In genomic region chr2:76517471-76517870, GRCm38 (mm10) we compare ENCODE assay signal across 19 mouse cellular contexts.
A peak's percentile ranks its signal among the peaks of the same experiment; 100 is the strongest.
DNase-seq lines count a peak whose midpoint lies in the region; ATAC-seq and TF ChIP-seq lines count a peak whose summit lies in the region.
"Had no signal": no experiment of that assay in that cellular context is flagged by ENCODE, and none has a peak within 500 bp of the region (broad histone marks: within the 10 kb centered on the region; RNA-seq: fewer than 3 reads in every experiment).

No protein-coding gene starts in this region.

- no peaks in the 10 kb centered on the region for H3K36me3 ChIP-seq in lung, postnatal 0 days (ENCODE audit: insufficient read depth, low read length)
- no peaks in the 10 kb centered on the region for H3K36me3 ChIP-seq in midbrain, embryonic 11.5 days (ENCODE audit: control insufficient read depth, insufficient read depth, low read length)
- no peaks in the 10 kb centered on the region for H3K36me3 ChIP-seq in midbrain, embryonic 15.5 days (replicated peaks)
- H3K36me3 ChIP-seq: embryonic facial prominence, embryonic 10.5 days; embryonic facial prominence, embryonic 12.5 days; forebrain, embryonic 15.5 days had no signal

- no peak overlapping the region for H3K9ac ChIP-seq in lung, postnatal 0 days (replicated peaks; ENCODE audit: low read depth)
- no peak overlapping the region for H3K9ac ChIP-seq in midbrain, embryonic 11.5 days (ENCODE audit: low read length)
- no peak overlapping the region for H3K9ac ChIP-seq in midbrain, embryonic 15.5 days
- H3K9ac ChIP-seq: embryonic facial prominence, embryonic 12.5 days; forebrain, embryonic 13.5 days; forebrain, embryonic 15.5 days had no signal

- peak; percentile 65 for DNase-seq in lung, postnatal 0 days (ENCODE audit: low spot score)
- DNase-seq in lung, postnatal 25 days (ENCODE audit: low spot score): no peak
- DNase-seq in midbrain, embryonic 11.5 days (ENCODE audit: low spot score, missing footprints): peak; percentile 76
- peak; percentile 16 for DNase-seq in R1 (ENCODE audit: low read depth, low spot score)
- DNase-seq in ovary, postnatal 36 days (ENCODE audit: low spot score): no peak
- DNase-seq: adrenal gland, adult 8-10 months; adrenal gland, postnatal 14 days; adrenal gland, postnatal 36 days; cerebellum, adult 11-12 months; cerebellum, adult 2 months; cerebellum, adult 9-10 months; cerebellum, postnatal 10 days; cerebellum, postnatal 25 days had no signal

- no peak overlapping the region for H3K4me2 ChIP-seq in lung, postnatal 0 days (replicated peaks; ENCODE audit: low read depth, low read length)
- H3K4me2 ChIP-seq in midbrain, embryonic 11.5 days: no peak overlapping the region
- no peak overlapping the region for H3K4me2 ChIP-seq in midbrain, embryonic 15.5 days
- H3K4me2 ChIP-seq: embryonic facial prominence, embryonic 12.5 days; forebrain, embryonic 13.5 days; forebrain, embryonic 15.5 days had no signal

- no peaks in the 10 kb centered on the region for H3K27me3 ChIP-seq in lung, postnatal 0 days (replicated peaks; ENCODE audit: insufficient read depth, low read length)
- no peaks in the 10 kb centered on the region for H3K27me3 ChIP-seq in midbrain, embryonic 11.5 days (ENCODE audit: control insufficient read depth, insufficient read depth, low read length)
- H3K27me3 ChIP-seq in midbrain, embryonic 15.5 days (replicated peaks): no peaks in the 10 kb centered on the region
- H3K27me3 ChIP-seq: embryonic facial prominence, embryonic 12.5 days; forebrain, embryonic 13.5 days; forebrain, embryonic 15.5 days had no signal

- no peak for TF ChIP-seq CTCF in lung, postnatal 0 days (IDR thresholded peaks at IDR 0.05)

- no peaks in the 10 kb centered on the region for H3K4me1 ChIP-seq in lung, postnatal 0 days (ENCODE audit: insufficient read depth, low read depth, low read length)
- H3K4me1 ChIP-seq in midbrain, embryonic 11.5 days (ENCODE audit: control insufficient read depth, insufficient read depth, low read length): no peaks in the 10 kb centered on the region
- no peaks in the 10 kb centered on the region for H3K4me1 ChIP-seq in midbrain, embryonic 15.5 days
- H3K4me1 ChIP-seq: embryonic facial prominence, embryonic 12.5 days; forebrain, embryonic 13.5 days; forebrain, embryonic 15.5 days had no signal

- peak; percentile 80 for ATAC-seq in lung, postnatal 0 days
- ATAC-seq in midbrain, embryonic 11.5 days (ENCODE audit: low FRiP score): no peak
- ATAC-seq in midbrain, embryonic 15.5 days (replicated peaks): no peak
- ATAC-seq: activated CD4-positive, CD25-positive, alpha-beta regulatory T cell, adult 4 months; forebrain, embryonic 13.5 days; forebrain, embryonic 15.5 days had no signal

- 60% methylated on average over 14 of the region's 14 CpGs for WGBS in lung, postnatal 0 days
- 92% methylated on average over 14 of the region's 14 CpGs for WGBS in midbrain, embryonic 11.5 days
- 93% methylated on average over 14 of the region's 14 CpGs for WGBS in midbrain, embryonic 15.5 days

- no peaks in the 10 kb centered on the region for H3K9me3 ChIP-seq in lung, postnatal 0 days (ENCODE audit: low read length)
- H3K9me3 ChIP-seq in midbrain, embryonic 11.5 days (ENCODE audit: control insufficient read depth, low read length): no peaks in the 10 kb centered on the region
- no peaks in the 10 kb centered on the region for H3K9me3 ChIP-seq in midbrain, embryonic 15.5 days
- H3K9me3 ChIP-seq: embryonic facial prominence, embryonic 10.5 days; embryonic facial prominence, embryonic 12.5 days; forebrain, embryonic 13.5 days; forebrain, embryonic 15.5 days had no signal

- no peak overlapping the region for H3K4me3 ChIP-seq in lung, postnatal 0 days (ENCODE audit: low read depth, low read length)
- H3K4me3 ChIP-seq in midbrain, embryonic 11.5 days (ENCODE audit: low read depth, low read length): no peak overlapping the region
- no peak overlapping the region for H3K4me3 ChIP-seq in midbrain, embryonic 15.5 days
- H3K4me3 ChIP-seq: embryonic facial prominence, embryonic 10.5 days; embryonic facial prominence, embryonic 12.5 days; forebrain, embryonic 13.5 days; forebrain, embryonic 15.5 days had no signal

- peak overlapping the region; percentile 54; the same call in 1 of the 2 replicates for H3K27ac ChIP-seq in lung, postnatal 0 days (ENCODE audit: low read length)
- no peak overlapping the region for H3K27ac ChIP-seq in midbrain, embryonic 11.5 days (ENCODE audit: low read depth, low read length)
- no peak overlapping the region for H3K27ac ChIP-seq in midbrain, embryonic 15.5 days
- H3K27ac ChIP-seq: embryonic facial prominence, embryonic 10.5 days; embryonic facial prominence, embryonic 12.5 days; forebrain, embryonic 13.5 days; forebrain, embryonic 15.5 days had no signal

- peak; percentile 37; the same call in 1 of the 2 replicates for TF ChIP-seq EP300 in lung, postnatal 0 days (IDR thresholded peaks at IDR 0.05)

Comparison
In these comparisons a context has a peak if more than half of its experiments do, and no peak if none do; other contexts are left out.
1. DNase-seq: peak in lung, postnatal 0 days (single experiment), midbrain, embryonic 11.5 days (single experiment) and R1 (single experiment); none in lung, postnatal 25 days (single experiment) and ovary, postnatal 36 days (single experiment).